Mouse (Mus musculus) forebrain, embryonic 14.5 days (tissue): ENCODE data around the gene Fam3c. TPM values are rescaled to one million over a fixed set of nuclear protein-coding genes. Genes with fewer than 3 reads are reported as not detected.

ENCODE experiments used
- ATAC-seq: fragments of 200-750 bp; cut with Nextera tagmentation; 2 replicates; pipeline ENCODE4 v1.8.0; 2017; ENCODE audit warnings: mild to moderate bottlenecking, moderate library complexity
- DNase-seq: peaks from one replicate; pipeline ENCODE4 v3.0.0-alpha.2; 2015; ENCODE audit warnings: low spot score
- H3K27ac ChIP-seq: fragments of 300-500 bp; sonication (generic); 2 replicates; pipeline ENCODE4 v1.5.1; 2014; ENCODE audit warnings: low read depth, mild to moderate bottlenecking, control low read depth, low read length, moderate library complexity
- H3K27me3 ChIP-seq: fragments of 300-500 bp; sonication (generic); replicated peaks from 2 replicates; pipeline ENCODE4 v1.6.1; 2014; ENCODE audit warnings: low read length, control low read depth, mixed read lengths; ENCODE audit not compliant: control insufficient read depth, insufficient read depth
- H3K36me3 ChIP-seq: fragments of 300-500 bp; sonication (generic); 2 replicates; pipeline ENCODE4 v1.6.1; 2014; ENCODE audit warnings: low read length, control low read depth; ENCODE audit not compliant: control insufficient read depth, insufficient read depth
- H3K4me1 ChIP-seq: fragments of 300-500 bp; sonication (generic); 2 replicates; pipeline ENCODE4 v1.6.1; 2014; ENCODE audit warnings: antibody characterized with exemption, low read length, control low read depth; ENCODE audit not compliant: control insufficient read depth, insufficient read depth
- H3K4me2 ChIP-seq: fragments of 300-500 bp; sonication (generic); 2 replicates; pipeline ENCODE4 v1.6.1; 2014; ENCODE audit warnings: mild to moderate bottlenecking, control low read depth, low read length
- H3K4me3 ChIP-seq: fragments of 300-500 bp; sonication (generic); 2 replicates; pipeline ENCODE4 v1.5.1; 2014; ENCODE audit warnings: low read depth, low read length, control low read depth
- H3K9ac ChIP-seq: fragments of 300-500 bp; sonication (generic); 2 replicates; pipeline ENCODE4 v1.6.1; 2014; ENCODE audit warnings: mild to moderate bottlenecking, low read length, control low read depth, moderate library complexity
- H3K9me3 ChIP-seq: fragments of 300-500 bp; sonication (generic); replicated peaks from 2 replicates; pipeline ENCODE4 v1.6.1; 2016; ENCODE audit warnings: low read length, control low read depth, mixed read lengths; ENCODE audit not compliant: control insufficient read depth
- WGBS: fragments of 180-500 bp; shearing (Covaris S2); extraction: QIAGEN DNeasy Blood & Tissue Kit; methylation state at CpG from one replicate; pipeline ENCODE4 v1.1.7; 2014; 5-methylcytosine and 5-hydroxymethylcytosine counted together
- polyA plus RNA-seq: library from polyadenylated mRNA; unstranded; fragments of >200 nt; fragmentation: Nextera tagmentation; extraction: Ambion mirVana; gene quantifications from 2 replicates; pipeline ENCODE4 v1.2.1, GENCODE M21; 2014

Gene Fam3c
- polyA plus RNA-seq, 1 experiment from 2014 or later = 43.8 TPM

DNA sequence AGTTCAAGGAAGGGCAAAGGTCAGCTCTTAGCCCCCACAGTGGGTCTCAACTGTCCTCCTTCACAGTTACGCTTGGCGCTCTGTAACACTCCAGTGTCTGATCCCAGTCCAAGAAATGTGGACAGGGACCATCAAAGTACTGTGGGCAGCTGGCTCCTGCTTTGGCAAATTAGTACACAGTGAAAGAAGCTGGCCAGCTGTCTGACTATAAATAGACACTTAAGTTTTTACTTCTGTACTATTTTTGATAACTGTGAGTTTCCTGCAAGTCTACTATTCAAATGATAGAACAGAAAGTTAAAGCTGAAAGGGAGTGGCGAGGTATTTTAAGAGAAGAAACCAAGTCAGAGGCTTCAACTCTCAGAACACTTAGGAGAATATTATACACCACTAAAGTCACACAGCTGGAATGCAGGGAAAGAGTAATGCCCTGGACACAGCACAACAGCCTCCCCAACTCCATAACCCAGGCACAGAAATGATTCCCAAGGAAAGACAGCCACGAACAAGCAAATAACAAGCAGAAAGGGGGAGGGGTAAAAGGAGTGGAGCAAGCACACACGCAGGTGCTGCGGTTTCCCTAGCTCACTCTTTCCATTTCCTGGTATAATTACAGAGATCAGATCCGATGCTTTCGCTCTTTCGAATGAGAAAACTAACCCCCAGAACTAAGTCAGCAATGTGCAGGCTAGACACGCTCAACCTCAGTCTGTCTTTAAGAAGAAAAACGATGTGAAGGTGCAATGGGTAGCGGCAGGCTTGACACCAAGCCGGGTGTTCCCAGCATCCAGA, 25.7 kb downstream of the Fam3c start:
- no peak overlapping the region for H3K4me3 ChIP-seq
- no peak overlapping the region for H3K4me2 ChIP-seq
- 92% methylated on average over 13 of the region's 13 CpGs for WGBS

DNA sequence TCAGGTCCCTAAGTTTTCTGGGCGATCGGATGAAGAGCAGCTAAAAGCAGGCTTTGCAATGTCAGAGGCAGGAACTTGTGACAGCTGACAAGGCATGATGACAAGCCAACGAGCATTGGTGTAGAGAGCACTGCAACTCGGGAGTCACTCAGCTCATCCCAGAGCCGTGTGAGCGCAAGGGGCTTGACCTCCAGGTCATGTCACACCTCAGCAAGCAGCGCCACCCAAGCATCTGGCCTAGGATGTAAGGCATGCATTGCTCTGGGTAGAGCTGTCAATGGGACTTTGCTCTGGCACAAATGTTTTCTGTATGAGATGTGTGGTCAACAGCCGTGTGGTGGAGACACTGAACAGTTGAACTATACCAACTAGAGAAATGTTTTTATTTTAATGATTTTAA, 28.1 kb downstream of the Fam3c start:
- WGBS = 85% methylated on average over 8 of the region's 8 CpGs
- H3K4me2 ChIP-seq = no peak overlapping the region
- DNase-seq = no peak
- H3K27ac ChIP-seq = no peak overlapping the region
- H3K9ac ChIP-seq = no peak overlapping the region
- H3K4me1 ChIP-seq = no peaks in the 10 kb centered on the region
- no peaks in the 10 kb centered on the region for H3K9me3 ChIP-seq
- ATAC-seq = no peak
- H3K4me3 ChIP-seq = no peak overlapping the region
- no peaks in the 10 kb centered on the region for H3K36me3 ChIP-seq
- no peaks in the 10 kb centered on the region for H3K27me3 ChIP-seq

More for the DNA sequence above, 25.7 kb downstream of the Fam3c start:
- Histone ChIP-seq H3K9ac (no peak overlapping the region), H3K9me3 (no peaks in the 10 kb centered on the region), H3K4me1 (no peaks in the 10 kb centered on the region), H3K27me3 (no peaks in the 10 kb centered on the region), H3K27ac (no peak overlapping the region), H3K36me3 (no peaks in the 10 kb centered on the region)
- no peak for DNase-seq
- no peak for ATAC-seq

DNA sequence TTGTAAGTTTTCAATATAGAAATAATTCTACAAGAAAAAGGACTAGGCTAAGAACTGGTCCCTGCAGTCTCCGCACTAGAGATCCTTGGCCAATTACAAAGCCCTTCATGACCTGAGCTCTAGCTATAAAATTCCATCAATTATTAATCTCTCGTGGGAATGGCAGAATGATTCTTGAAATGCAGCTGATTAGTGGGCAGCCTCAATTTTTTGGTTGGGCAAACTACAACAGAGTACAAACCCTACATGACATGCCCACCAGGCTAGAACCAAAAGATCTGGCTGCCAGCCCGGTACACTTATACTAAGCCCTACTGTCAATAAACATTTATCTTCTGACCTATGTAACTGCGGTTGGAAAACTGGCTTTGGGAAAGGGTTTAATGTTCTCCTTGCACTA, 29.0 kb downstream of the Fam3c start:
- DNase-seq (peak; percentile 11), ATAC-seq (no peak)
- 60% methylated on average over 4 of the region's 4 CpGs for WGBS
- Histone ChIP-seq H3K4me1 (no peaks in the 10 kb centered on the region), H3K36me3 (no peaks in the 10 kb centered on the region), H3K9me3 (no peaks in the 10 kb centered on the region), H3K4me3 (no peak overlapping the region), H3K27ac (no peak overlapping the region), H3K4me2 (no peak overlapping the region), H3K9ac (no peak overlapping the region), H3K27me3 (no peaks in the 10 kb centered on the region)

DNA sequence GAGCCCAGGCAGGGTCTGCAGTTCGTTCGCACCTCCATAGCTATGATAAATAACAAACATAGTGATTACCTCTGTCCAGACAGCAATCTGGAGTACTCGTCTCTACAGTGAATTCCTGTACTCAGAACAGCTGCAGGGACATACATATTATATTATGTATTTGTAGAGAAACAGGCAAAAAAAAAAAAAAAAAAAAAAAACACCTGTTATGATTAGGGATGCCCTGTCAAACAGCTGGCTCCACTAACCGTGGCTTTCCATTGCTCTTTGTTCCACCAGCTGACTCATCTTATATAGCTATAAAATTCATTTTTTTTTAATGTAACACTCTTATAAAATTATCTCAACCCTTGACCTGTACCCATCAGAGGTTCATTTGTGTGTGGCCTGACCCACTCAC, 29.8 kb downstream of the Fam3c start:
- H3K4me2 ChIP-seq = no peak overlapping the region
- H3K36me3 ChIP-seq = 0 out of 2 replicates have a peak, but pooled peaks cover 3% of the 10 kb centered on the region
- no peak overlapping the region for H3K27ac ChIP-seq
- H3K27me3 ChIP-seq = no peaks in the 10 kb centered on the region
- H3K4me3 ChIP-seq = no peak overlapping the region
- ATAC-seq (no peak), DNase-seq (no peak)
- H3K9ac ChIP-seq = no peak overlapping the region
- no peaks in the 10 kb centered on the region for H3K4me1 ChIP-seq
- H3K9me3 ChIP-seq = no peaks in the 10 kb centered on the region
- 77% methylated on average over 4 of the region's 4 CpGs for WGBS

DNA sequence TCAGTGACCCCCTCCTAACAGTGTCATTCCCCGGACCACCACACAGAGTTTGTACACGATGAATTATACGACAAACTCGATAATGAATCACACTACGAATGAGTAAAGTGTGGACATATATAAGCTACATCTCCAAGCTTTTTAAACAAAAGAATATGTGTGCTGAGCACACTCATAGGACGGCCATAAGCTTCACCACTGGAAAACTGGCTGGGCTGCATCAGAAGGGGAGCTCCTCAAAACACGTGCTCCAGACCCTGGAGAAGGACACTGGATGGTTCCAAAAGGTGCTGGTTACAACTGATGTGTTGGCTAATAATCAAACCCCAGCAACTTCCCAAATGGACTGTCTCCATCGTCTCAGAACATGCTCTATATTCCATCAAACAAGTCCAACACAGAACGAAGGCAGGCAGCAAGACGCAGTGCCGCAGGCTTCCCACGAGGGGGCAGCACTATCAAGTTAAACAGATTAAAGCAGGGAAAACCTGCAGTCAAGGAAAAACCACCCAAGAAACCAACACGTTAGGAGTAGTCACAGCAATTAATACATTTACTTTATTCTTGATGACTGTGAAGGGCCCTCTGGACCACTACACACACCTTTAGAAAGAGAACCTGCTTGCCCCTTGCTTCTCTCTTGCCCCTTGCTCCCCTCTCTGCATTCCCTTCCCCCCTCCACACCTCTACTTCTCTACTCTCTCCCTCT, 30.5 kb downstream of the Fam3c start:
- H3K36me3 ChIP-seq = 0 out of 2 replicates have a peak, but pooled peaks cover 3% of the 10 kb centered on the region
- H3K4me3 ChIP-seq = no peak overlapping the region
- peak; percentile 76 for ATAC-seq
- WGBS = 57% methylated on average over 13 of the region's 13 CpGs
- H3K27me3 ChIP-seq = no peaks in the 10 kb centered on the region
- no peak overlapping the region for H3K4me2 ChIP-seq
- no peak overlapping the region for H3K9ac ChIP-seq
- no peak overlapping the region for H3K27ac ChIP-seq
- no peaks in the 10 kb centered on the region for H3K4me1 ChIP-seq
- peak; percentile 88 for DNase-seq
- no peaks in the 10 kb centered on the region for H3K9me3 ChIP-seq

DNA sequence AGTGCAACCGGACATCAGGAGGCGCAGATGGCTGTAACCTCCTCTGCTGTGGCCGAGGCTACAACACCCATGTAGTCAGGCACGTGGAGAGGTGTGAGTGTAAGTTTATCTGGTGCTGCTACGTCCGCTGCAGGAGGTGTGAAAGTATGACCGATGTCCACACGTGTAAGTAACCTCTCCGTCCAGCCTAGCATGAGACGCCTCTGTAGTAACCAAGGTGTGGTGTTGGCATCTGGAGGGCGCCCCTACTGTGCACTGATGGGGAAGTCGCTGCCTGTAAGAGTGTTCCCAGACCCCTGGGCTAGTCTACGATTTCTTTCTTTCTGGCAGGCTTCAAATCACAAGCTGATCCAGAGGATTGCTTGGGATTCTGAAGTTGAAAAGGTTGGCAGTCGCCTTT, 58.0 kb downstream of the Fam3c start:
- DNase-seq = no peak
- WGBS = 64% methylated on average over 14 of the region's 14 CpGs
- no peak for ATAC-seq
- Histone ChIP-seq H3K9me3 (no peaks in the 10 kb centered on the region), H3K4me2 (no peak overlapping the region), H3K27ac (no peak overlapping the region), H3K36me3 (no peaks in the 10 kb centered on the region), H3K27me3 (peaks cover 3% of the 10 kb centered on the region; the same call in 1 of the 2 replicates), H3K4me1 (no peaks in the 10 kb centered on the region), H3K4me3 (no peak overlapping the region), H3K9ac (no peak overlapping the region)

DNA sequence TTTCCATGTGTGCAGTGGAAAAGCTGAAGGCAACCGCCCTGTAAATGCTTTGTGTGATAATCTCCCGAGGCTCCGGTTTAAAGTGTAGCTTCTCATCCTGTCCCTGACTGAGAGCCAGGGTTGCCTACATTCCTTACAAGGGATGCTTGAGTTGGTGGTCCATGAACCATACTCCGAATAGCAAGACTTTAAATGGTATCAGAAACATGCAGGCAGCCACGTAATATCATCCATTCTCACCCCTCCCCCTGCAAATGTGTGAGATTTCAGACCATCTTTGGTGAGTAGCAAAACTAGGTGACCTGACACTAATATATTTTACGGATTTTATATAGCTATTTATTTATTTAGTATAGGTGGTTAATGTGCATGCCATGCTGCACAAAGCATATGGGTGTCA, 59.0 kb downstream of the Fam3c start:
- Histone ChIP-seq H3K4me1 (no peaks in the 10 kb centered on the region), H3K27me3 (peaks cover 4% of the 10 kb centered on the region; the same call in 1 of the 2 replicates), H3K4me2 (no peak overlapping the region), H3K36me3 (no peaks in the 10 kb centered on the region), H3K9me3 (no peaks in the 10 kb centered on the region), H3K4me3 (no peak overlapping the region), H3K9ac (no peak overlapping the region), H3K27ac (no peak overlapping the region)
- 84% methylated on average over 6 of the region's 6 CpGs for WGBS
- no peak for DNase-seq
- ATAC-seq = no peak

DNA sequence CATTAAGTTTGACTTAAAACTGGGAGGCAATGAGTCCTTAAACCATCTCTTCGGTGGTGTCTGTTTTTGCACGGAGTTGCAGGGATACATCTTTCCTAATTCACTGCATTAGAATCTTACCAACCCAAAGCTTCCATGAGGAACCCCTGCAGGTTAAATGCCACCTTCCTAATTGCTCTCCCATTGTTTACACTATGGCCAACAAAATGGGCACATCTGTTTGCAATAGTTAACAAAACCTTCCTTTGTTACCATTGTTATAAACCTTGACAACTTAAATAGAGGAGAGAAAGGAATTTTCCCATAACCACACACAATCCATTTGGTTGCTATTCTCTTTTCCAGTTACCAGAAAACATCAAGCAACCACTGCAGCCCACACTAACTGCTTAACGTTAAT, 62.1 kb downstream of the Fam3c start:
- no peaks in the 10 kb centered on the region for H3K36me3 ChIP-seq
- ATAC-seq = no peak
- no peak overlapping the region for H3K9ac ChIP-seq
- H3K4me3 ChIP-seq = no peak overlapping the region
- no peak for DNase-seq
- H3K9me3 ChIP-seq = no peaks in the 10 kb centered on the region
- H3K27ac ChIP-seq = no peak overlapping the region
- H3K27me3 ChIP-seq = peaks cover 19% of the 10 kb centered on the region
- 10% methylated on average over 3 of the region's 3 CpGs for WGBS
- H3K4me1 ChIP-seq = peaks cover 7% of the 10 kb centered on the region
- H3K4me2 ChIP-seq = no peak overlapping the region

DNA sequence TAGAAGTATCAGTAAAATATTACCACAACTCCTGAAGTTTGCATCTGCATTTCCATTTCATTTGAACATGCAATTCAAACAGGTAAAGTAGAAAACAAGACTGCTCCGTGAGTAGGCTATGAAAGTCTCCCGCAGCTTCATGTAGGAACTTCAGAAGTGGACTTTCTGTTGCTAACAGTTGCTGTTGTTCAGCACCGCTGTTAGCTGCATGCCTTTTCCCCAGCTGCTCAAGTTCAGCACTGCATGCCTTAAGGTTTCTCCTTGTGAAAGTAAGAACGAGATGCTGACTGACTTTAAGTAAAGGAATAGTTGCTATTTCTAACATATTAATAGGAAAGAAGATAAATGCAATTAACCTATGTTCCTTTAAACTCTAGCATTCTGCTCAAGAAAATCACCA, 64.0 kb downstream of the Fam3c start:
- DNase-seq (no peak), ATAC-seq (no peak)
- 50% methylated on average over 4 of the region's 4 CpGs for WGBS
- Histone ChIP-seq H3K27me3 (peaks cover 38% of the 10 kb centered on the region), H3K4me2 (no peak overlapping the region), H3K9ac (no peak overlapping the region), H3K36me3 (no peaks in the 10 kb centered on the region), H3K4me3 (no peak overlapping the region), H3K27ac (no peak overlapping the region), H3K4me1 (peaks cover 18% of the 10 kb centered on the region), H3K9me3 (no peaks in the 10 kb centered on the region)
